Mouse (Mus musculus): ENCODE measurements around the gene Gm20431.

- TF ChIP-seq CTCF (IDR thresholded peaks at IDR 0.05; ENCODE audit: borderline replicate concordance, control insufficient read depth, extremely low read depth, insufficient read depth, low read length, poor library complexity) (no peak), POLR2A (IDR thresholded peaks at IDR 0.05; ENCODE audit: control insufficient read depth, extremely low read depth, insufficient read depth, low read length, poor library complexity) (no peak)
Observed at GRCm38 (mm10) chr2:167600481-167600995, 60.8 kb downstream of the Gm20431 start.

All from thymus, adult 2 months (tissue).